Mouse (Mus musculus) layer of hippocampus, adult 8-10 months (tissue): Measurements from ENCODE around the gene Fcamr. TPM values are rescaled to one million over a fixed set of nuclear protein-coding genes. Genes with fewer than 3 reads are reported as not detected.

Experiments
- DNase-seq, 2 experiments: peaks; one replicate each; pipeline ENCODE4 v3.0.0; 2022; ENCODE audit warnings: low spot score in 2 of 2
- total RNA-seq, 4 experiments: library from RNA; stranded (reverse); gene quantifications; 2 replicates each; pipeline ENCODE4 v1.2.4; 2022

Gene Fcamr
- total RNA-seq, 4 experiments from 2014 or later: not detected

DNA sequence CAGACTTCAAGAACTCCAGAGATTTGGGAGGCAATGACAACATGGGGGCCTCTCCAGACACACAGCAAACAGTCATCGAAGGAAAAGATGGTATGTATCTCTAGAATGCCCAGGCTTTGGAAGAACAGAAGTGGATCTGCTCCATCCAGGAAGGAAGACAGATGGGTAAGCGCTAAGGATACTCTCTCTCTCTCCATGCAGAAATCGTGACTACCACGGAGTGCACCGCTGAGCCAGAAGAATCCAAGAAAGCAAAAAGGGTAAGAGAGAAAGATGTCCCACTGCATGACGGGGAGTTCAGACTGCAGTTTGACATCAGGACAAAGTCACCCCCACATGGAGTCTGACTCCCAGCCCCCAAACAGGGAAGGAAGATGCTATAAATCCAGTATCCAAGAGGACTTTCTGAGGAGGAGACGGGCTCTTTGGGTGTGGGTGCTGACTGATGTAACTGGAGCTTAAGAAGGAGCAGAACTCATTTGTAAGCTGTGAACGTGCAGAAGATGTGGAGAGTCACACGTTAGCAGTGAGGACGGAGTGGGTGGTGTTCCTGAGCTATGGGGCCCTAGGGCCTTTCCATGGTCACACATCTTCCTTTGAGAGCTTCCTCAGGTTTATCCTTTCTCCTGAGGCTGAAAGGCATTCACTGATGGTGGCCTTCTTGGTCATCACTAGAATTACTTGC lies 49.0 kb downstream of the Fcamr start:
- peak in 1 of 2 experiments; percentile 6 for DNase-seq

DNA sequence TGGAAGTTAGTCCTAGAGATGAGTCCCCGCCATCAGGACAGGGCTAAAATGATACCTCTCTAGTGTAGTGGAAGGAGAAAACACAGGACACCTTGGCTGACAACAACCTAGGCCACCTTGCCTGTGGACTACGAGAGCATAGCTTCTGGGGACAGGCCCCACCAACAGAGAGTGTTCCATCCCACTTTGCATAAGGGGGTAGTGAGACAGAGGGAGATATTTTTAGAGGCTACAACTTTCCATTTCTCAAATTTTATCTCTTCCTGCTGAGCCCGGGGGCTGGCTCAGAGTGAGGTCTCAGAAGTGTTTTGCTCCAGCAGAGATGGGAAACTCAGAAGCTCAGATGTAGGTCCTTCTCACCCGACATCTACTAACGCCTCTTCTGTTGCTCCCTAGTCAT lies 49.7 kb downstream of the Fcamr start:
- no peak for DNase-seq

GRCm38 (mm10) chr1:130854819-130855218 lies 54.1 kb downstream of the Fcamr start:
- no peak for DNase-seq

DNA sequence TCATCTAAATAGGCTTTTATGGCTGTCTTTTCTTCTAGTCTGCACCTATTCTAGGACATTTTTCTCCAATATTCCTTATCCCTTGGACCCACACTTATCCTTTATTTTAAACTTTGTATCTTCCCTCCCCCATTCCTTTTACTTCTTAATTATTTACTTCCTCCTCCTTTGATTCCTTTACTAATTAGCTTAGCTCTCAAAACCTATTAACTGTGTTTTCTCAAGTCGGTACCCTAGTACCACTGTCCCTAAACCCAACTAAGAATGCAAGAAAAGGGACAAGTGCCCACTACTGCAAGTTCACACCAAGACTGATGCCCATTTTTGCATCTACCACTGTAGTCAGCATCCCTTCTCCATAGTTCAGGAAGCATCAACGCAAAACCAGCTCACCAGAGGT lies 55.0 kb downstream of the Fcamr start:
- DNase-seq: no peak

DNA sequence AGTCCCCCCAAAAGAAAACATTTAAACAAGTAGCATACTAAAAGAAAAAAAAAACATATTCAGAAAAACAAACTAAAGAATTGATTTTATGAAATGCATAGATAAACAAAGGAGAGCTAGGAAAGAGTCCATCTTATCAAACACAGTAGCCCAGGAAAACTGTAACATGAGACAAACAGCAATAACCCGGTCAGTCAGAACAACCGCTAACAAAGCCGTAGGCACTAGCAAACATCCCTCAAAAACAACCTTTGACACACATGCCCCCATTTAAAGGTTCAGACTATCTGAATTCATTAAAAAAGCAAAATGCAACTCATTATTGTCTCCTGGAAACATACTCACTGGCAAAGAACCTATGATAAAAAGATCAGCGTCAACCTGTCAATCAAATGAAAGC lies 56.8 kb downstream of the Fcamr start:
- no peak for DNase-seq

- DNase-seq: no peak
These were observed 63.5 kb downstream of the Fcamr start for GRCm38 (mm10) chr1:130864238-130864637.

Other genes starting within 250 kb of the Fcamr start
- under 1 TPM in 1 of 4 experiments, not detected in 3; 0.18 TPM for gene Zp3r, start 171.3 kb upstream of the Fcamr start, total RNA-seq
- 1 to 10 TPM in 1 of 4 experiments, under 1 TPM in 3; 0.53 to 1.2 (median 0.86) TPM for gene C4bp, start 139.3 kb upstream of the Fcamr start, total RNA-seq
- gene Gm29427, start 85.1 kb upstream of the Fcamr start, total RNA-seq: under 1 TPM in 1 of 4 experiments, not detected in 3; 0.29 TPM
- gene Yod1, start 83.6 kb upstream of the Fcamr start, total RNA-seq: 10 to 100 TPM; 15.4 to 19.2 (median 17.2) TPM
- gene Pfkfb2, start 71.6 kb upstream of the Fcamr start, total RNA-seq: 10 to 100 TPM; 46.1 to 48.5 (median 48.2) TPM
- 1 to 10 TPM; 1.4 to 2.2 (median 1.5) TPM for gene AA986860, start 68.9 kb upstream of the Fcamr start, total RNA-seq
- not detected for gene Pigr, start 25.8 kb downstream of the Fcamr start, total RNA-seq
- not detected for gene Fcmr, start 64.8 kb downstream of the Fcamr start, total RNA-seq
- not detected for gene Il24, start 86.6 kb downstream of the Fcamr start, total RNA-seq
- not detected for gene Il20, start 110.5 kb downstream of the Fcamr start, total RNA-seq
- not detected for gene Il19, start 139.2 kb downstream of the Fcamr start, total RNA-seq
- not detected for gene Il10, start 218.9 kb downstream of the Fcamr start, total RNA-seq